Mouse (Mus musculus): ENCODE results near the gene Slc27a1. TPM values are rescaled to one million over a fixed set of nuclear protein-coding genes. Genes with fewer than 3 reads are reported as not detected.

Gene Slc27a1
- polyA plus RNA-seq (2014; fragmentation: Illumina TruSeq; extraction: RNeasy Lipid Tissue Mini Kit (QIAGEN cat#74804)) = 4.7 TPM

DNA sequence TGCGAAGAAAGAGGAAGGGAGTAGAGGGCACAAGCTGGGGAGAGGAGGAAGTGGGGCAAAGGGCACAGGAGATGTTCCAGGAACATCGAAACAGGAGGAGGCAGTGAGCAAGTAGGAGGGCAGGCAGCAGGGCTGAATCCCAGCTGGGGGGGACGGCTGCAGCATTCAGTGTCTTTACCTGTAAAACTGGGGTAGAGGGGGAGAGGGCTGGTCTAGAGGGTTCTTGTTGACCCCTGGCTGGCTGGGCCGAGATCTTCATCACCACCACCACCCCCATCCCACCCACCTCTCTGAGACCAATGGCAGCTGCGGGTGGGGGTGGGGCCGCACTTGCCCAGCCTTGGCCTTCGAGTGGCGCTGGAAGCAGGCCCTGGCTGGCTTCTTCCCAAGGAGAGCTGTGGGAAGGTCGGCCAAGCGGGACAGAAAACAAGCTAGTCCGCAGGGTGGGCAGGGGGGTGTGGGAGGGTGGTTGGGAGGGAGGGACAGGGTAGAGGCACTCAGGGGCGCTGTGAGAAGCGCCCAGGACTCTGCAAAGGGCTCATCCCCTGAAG, at the start of gene Slc27a1:
Gene Slc27a1 (plus strand): TSS at position 496 of the 551 bp plus-strand sequence.

GRCm38 (mm10) chr8:71525226-71526050, 43.2 kb upstream of the Slc27a1 start, which contains the start of gene Ccdc194:
Gene Ccdc194, minus strand, starts transcription at chr8:71525711.

DNA sequence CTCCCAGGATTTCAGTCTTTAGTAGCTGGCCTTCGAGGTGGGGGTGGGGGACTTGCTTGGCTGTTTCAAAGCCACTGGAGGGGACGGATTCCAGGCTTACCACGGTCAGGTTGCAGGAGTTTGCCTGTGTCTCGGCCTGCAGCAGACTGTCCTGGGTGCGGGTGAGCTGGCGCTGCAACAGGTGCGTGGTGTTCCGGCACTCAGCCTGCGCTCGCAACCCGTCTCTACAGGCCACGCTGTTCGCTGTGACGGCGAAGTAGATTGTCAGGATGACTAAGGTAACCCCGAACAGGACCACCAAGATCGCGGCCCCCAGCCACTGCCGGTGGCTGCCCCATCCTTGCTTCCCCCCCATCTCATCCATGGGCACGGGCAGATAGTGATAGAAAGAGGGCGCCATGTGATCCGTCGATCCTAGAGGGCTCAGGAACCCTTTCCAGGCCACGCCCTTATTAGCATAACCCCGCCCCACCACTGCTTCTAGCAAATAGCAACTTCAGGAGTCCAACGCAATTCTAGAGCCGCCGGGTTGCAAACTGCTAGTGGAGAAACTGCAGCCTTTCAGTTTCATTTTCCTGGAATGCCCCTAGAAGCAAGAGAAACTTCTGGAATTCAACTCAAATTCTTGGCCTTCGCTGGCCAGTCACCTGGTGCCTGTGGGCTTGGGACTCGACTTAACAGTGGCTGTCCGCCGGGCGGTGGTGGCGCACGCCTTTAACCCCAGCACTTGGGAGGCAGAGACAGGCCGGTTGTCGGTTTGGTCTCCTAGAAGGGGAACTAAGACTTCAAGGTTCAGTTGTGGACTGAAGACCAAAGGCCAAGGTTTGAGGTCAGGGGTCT, 31.4 kb upstream of the Slc27a1 start, which contains the start of gene Bst2:
Gene Bst2 (minus strand): TSS at position 429 of the 840 bp plus-strand sequence.

GRCm38 (mm10) chr8:71542632-71543343, 25.9 kb upstream of the Slc27a1 start, which contains the start of gene Mvb12a:
Gene Mvb12a, plus strand, starts transcription at chr8:71542922.

GRCm38 (mm10) chr8:71558071-71558957, 10.4 kb upstream of the Slc27a1 start, which contains the start of gene Tmem221:
Gene Tmem221, minus strand, starts transcription at chr8:71558871.

GRCm38 (mm10) chr8:71566501-71566900, 2.2 kb upstream of the Slc27a1 start, which contains the start of gene Nxnl1:
Gene Nxnl1, minus strand, starts transcription at chr8:71566601.

GRCm38 (mm10) chr8:71591471-71592373, 23.0 kb downstream of the Slc27a1 start, which contains the start of gene Pgls:
Gene Pgls, plus strand, starts transcription at chr8:71592176.

GRCm38 (mm10) chr8:71597451-71597850, 28.8 kb downstream of the Slc27a1 start, which contains the start of gene Fam129c:
Gene Fam129c, plus strand, starts transcription at chr8:71597648.

DNA sequence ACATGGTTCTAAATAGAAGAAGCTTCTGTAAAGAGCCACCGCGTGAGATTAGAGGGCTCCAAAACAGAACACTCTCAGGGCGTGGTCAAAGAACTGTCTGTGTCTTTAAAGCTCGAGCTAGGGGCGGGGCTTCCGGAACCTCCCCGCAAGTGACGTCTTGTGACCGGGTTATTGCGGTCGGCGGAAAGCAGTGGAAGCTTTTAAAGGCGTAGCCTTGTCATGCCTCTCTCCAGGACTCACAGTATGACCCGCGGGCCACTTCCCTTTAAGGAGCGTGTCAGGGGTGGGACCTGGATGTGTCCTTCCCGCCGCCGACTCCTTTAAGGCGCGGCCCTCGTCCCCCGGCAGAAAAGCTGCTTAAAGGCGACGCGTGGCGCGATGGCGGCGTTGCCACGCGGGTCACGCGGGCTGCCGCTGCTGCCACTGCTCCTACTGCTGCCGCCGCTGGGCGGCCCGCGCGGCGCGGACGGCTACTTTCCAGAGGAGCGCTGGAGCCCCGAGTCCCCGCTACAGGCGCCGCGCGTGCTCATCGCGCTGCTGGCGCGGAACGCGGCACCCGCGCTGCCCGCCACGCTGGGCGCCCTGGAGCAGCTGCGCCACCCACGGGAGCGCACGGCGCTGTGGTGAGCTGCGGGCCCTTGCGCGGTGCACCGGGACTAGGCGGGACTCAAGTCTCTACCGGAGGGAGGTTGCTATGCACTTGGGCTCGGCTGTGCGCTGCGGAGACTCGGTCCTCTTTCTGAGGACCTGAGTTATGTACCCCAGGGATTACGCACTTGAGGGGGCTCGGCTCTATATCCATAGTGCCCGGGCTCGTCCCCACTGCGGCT, 42.4 kb downstream of the Slc27a1 start, which contains the start of gene Colgalt1:
Gene Colgalt1 (plus strand): TSS at position 177 of the 830 bp plus-strand sequence.

Other genes starting within 250 kb of the Slc27a1 start
- gene Use1, start 202.0 kb upstream of the Slc27a1 start, polyA plus RNA-seq (2014; fragmentation: Illumina TruSeq; extraction: RNeasy Lipid Tissue Mini Kit (QIAGEN cat#74804)) = 1.5 TPM
- gene Ocel1, start 197.6 kb upstream of the Slc27a1 start, polyA plus RNA-seq (2014; fragmentation: Illumina TruSeq; extraction: RNeasy Lipid Tissue Mini Kit (QIAGEN cat#74804)) = 1.2 TPM
- gene Nr2f6, start 186.9 kb upstream of the Slc27a1 start, polyA plus RNA-seq (2014; fragmentation: Illumina TruSeq; extraction: RNeasy Lipid Tissue Mini Kit (QIAGEN cat#74804)) = 1.3 TPM
- gene Ushbp1, start 173.1 kb upstream of the Slc27a1 start, polyA plus RNA-seq (2014; fragmentation: Illumina TruSeq; extraction: RNeasy Lipid Tissue Mini Kit (QIAGEN cat#74804)) = 0.31 TPM
- gene Babam1, start 172.0 kb upstream of the Slc27a1 start, polyA plus RNA-seq (2014; fragmentation: Illumina TruSeq; extraction: RNeasy Lipid Tissue Mini Kit (QIAGEN cat#74804)) = 8.6 TPM
- 0.54 TPM for gene Ankle1, start 162.9 kb upstream of the Slc27a1 start, polyA plus RNA-seq (2014; fragmentation: Illumina TruSeq; extraction: RNeasy Lipid Tissue Mini Kit (QIAGEN cat#74804))
- gene Abhd8, start 105.2 kb upstream of the Slc27a1 start, polyA plus RNA-seq (2014; fragmentation: Illumina TruSeq; extraction: RNeasy Lipid Tissue Mini Kit (QIAGEN cat#74804)) = 0.68 TPM
- 9.7 TPM for gene Mrpl34, start 103.9 kb upstream of the Slc27a1 start, polyA plus RNA-seq (2014; fragmentation: Illumina TruSeq; extraction: RNeasy Lipid Tissue Mini Kit (QIAGEN cat#74804))
- gene Dda1, start 99.7 kb upstream of the Slc27a1 start, polyA plus RNA-seq (2014; fragmentation: Illumina TruSeq; extraction: RNeasy Lipid Tissue Mini Kit (QIAGEN cat#74804)) = 3.4 TPM
- gene Ano8, start 82.9 kb upstream of the Slc27a1 start, polyA plus RNA-seq (2014; fragmentation: Illumina TruSeq; extraction: RNeasy Lipid Tissue Mini Kit (QIAGEN cat#74804)) = 1.00 TPM
- gene Gtpbp3, start 80.8 kb upstream of the Slc27a1 start, polyA plus RNA-seq (2014; fragmentation: Illumina TruSeq; extraction: RNeasy Lipid Tissue Mini Kit (QIAGEN cat#74804)) = 1.3 TPM
- gene Plvap, start 57.1 kb upstream of the Slc27a1 start, polyA plus RNA-seq (2014; fragmentation: Illumina TruSeq; extraction: RNeasy Lipid Tissue Mini Kit (QIAGEN cat#74804)) = 0.46 TPM
- not detected for gene Ccdc194, start 43.2 kb upstream of the Slc27a1 start, polyA plus RNA-seq (2014; fragmentation: Illumina TruSeq; extraction: RNeasy Lipid Tissue Mini Kit (QIAGEN cat#74804))
- gene Bst2, start 31.4 kb upstream of the Slc27a1 start, polyA plus RNA-seq (2014; fragmentation: Illumina TruSeq; extraction: RNeasy Lipid Tissue Mini Kit (QIAGEN cat#74804)) = 8.3 TPM
- gene Mvb12a, start 26.0 kb upstream of the Slc27a1 start, polyA plus RNA-seq (2014; fragmentation: Illumina TruSeq; extraction: RNeasy Lipid Tissue Mini Kit (QIAGEN cat#74804)) = 0.66 TPM
- gene Tmem221, start 10.0 kb upstream of the Slc27a1 start, polyA plus RNA-seq (2014; fragmentation: Illumina TruSeq; extraction: RNeasy Lipid Tissue Mini Kit (QIAGEN cat#74804)) = 3.4 TPM
- gene Nxnl1, start 2.3 kb upstream of the Slc27a1 start, polyA plus RNA-seq (2014; fragmentation: Illumina TruSeq; extraction: RNeasy Lipid Tissue Mini Kit (QIAGEN cat#74804)) = 0.26 TPM
- 0.17 TPM for gene Pgls, start 23.3 kb downstream of the Slc27a1 start, polyA plus RNA-seq (2014; fragmentation: Illumina TruSeq; extraction: RNeasy Lipid Tissue Mini Kit (QIAGEN cat#74804))
- not detected for gene Fam129c, start 28.8 kb downstream of the Slc27a1 start, polyA plus RNA-seq (2014; fragmentation: Illumina TruSeq; extraction: RNeasy Lipid Tissue Mini Kit (QIAGEN cat#74804))
- 73.2 TPM for gene Colgalt1, start 42.1 kb downstream of the Slc27a1 start, polyA plus RNA-seq (2014; fragmentation: Illumina TruSeq; extraction: RNeasy Lipid Tissue Mini Kit (QIAGEN cat#74804))
- not detected for gene Unc13a, start 102.9 kb downstream of the Slc27a1 start, polyA plus RNA-seq (2014; fragmentation: Illumina TruSeq; extraction: RNeasy Lipid Tissue Mini Kit (QIAGEN cat#74804))
- not detected for gene Jak3, start 107.4 kb downstream of the Slc27a1 start, polyA plus RNA-seq (2014; fragmentation: Illumina TruSeq; extraction: RNeasy Lipid Tissue Mini Kit (QIAGEN cat#74804))
- gene Insl3, start 120.3 kb downstream of the Slc27a1 start, polyA plus RNA-seq (2014; fragmentation: Illumina TruSeq; extraction: RNeasy Lipid Tissue Mini Kit (QIAGEN cat#74804)) = not detected
- 2.2 TPM for gene B3gnt3, start 132.9 kb downstream of the Slc27a1 start, polyA plus RNA-seq (2014; fragmentation: Illumina TruSeq; extraction: RNeasy Lipid Tissue Mini Kit (QIAGEN cat#74804))
- gene Fcho1, start 156.8 kb downstream of the Slc27a1 start, polyA plus RNA-seq (2014; fragmentation: Illumina TruSeq; extraction: RNeasy Lipid Tissue Mini Kit (QIAGEN cat#74804)) = not detected

Measured in ovary, adult 10 weeks (tissue).